Mouse (Mus musculus) heart, postnatal 36 days (tissue): ENCODE measurements at regions not wholly inside any gene's neighbourhood (a gene's known extent, or its start where the extent isn't known, plus 50 kb on each side); places are given as distances from the start of the nearest gene placed in this dataset.

ENCODE experiments used
- DNase-seq, 2 experiments: peaks; one replicate each; pipeline ENCODE4 v3.0.0; 2021 to 2022
- intact Hi-C: fragments of 180-260 bp; cut with DNase I; formaldehyde crosslinking; loops from one replicate; pipeline ENCODE4 v1.15.1; 2025

DNA sequence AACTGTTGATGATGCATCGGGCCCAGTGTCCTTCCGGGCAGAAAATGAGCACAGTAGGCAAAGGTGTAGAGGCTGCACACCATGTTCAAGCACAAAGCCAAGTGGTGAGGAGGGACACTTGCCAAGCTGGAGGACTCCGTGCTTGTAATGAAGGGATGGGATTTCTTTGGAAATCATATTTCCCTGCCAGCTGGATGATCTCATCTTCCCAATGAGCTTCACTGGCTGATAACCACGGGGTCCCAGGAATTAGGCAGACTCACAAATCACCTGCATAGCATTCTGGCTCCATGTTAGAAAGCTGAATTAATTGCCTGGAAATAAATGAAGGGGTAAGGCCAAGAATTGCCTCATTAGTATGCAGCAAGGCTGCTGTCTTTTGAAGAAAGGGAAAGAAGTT, 435.4 kb downstream of the Gxylt1 start:
- intact Hi-C loops = no loop called here
- no peak for DNase-seq

DNA sequence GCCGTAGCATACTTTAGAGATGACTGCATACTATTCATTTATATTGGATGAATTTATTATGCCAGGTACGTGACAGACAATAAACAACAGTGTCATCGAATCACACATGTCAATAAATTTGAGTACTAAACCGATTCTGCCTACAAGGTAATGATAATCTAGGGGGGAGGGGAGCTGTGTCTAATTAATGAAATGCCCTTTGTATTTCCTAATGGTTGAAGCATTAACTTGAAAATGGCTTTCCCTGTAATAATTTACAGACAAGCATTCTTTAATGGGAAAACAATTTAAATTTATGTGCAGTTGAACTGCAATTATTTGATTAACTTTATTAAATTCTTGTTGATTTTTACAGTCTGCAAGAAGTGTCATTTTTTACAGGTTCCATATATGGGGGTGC, 429.5 kb downstream of the Pdzrn4 start:
- intact Hi-C loops = no loop called here
- DNase-seq = no peak
